Mouse (Mus musculus) macrophage (primary cell): ENCODE data around the gene Ago3. TPM values are rescaled to one million over a fixed set of nuclear protein-coding genes. Genes with fewer than 3 reads are reported as not detected.

Source experiments
- H3K27ac ChIP-seq: fragments of 350-480 bp; formaldehyde crosslinking; 2 replicates; pipeline ENCODE4 v1.9.0; 2021
- H3K36me3 ChIP-seq: fragments of 350-480 bp; formaldehyde crosslinking; 2 replicates; pipeline ENCODE4 v1.9.0; 2021; ENCODE audit errors: inconsistent target
- H3K4me3 ChIP-seq: fragments of 350-480 bp; formaldehyde crosslinking; 2 replicates; pipeline ENCODE4 v1.9.0; 2021; ENCODE audit errors: inconsistent target
- H3K79me2 ChIP-seq: fragments of 350-480 bp; formaldehyde crosslinking; 2 replicates; pipeline ENCODE4 v1.9.0; 2021; ENCODE audit errors: inconsistent target
- WGBS: methylation state at CpG from one replicate; pipeline ENCODE4 v1.1.7; 2026; ENCODE audit warnings: inconsistent platforms; ENCODE audit not compliant: missing documents; 5-methylcytosine and 5-hydroxymethylcytosine counted together
- polyA plus RNA-seq: library from polyadenylated mRNA; stranded (reverse); fragments of 250-400 nt; gene quantifications from 3 replicates; pipeline ENCODE4 v1.2.4, GENCODE M21; 2018; ENCODE audit warnings: inconsistent platforms

The Ago3 gene
- polyA plus RNA-seq, 1 experiment from 2014 or later, result 9.3 TPM

DNA sequence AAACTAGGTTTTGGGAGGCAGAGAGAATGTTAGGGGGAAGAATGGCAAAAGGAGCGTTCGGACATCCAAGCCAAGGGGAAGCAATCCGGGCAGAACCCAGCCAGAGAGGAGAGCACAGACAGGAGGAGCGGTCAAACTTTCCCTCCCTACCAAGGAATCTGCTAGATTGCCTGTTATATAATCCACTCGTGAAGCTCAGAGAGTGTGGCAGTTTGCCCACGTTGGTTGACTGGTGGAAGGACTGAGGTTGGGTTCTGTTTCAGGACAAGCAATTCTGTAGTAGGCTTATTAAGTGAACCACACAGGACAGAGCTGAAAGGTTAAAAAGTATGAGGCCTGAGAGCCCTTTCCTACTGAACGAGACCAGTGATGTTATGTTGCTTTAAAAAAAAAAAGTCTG, 17.8 kb upstream of the Ago3 start:
- peaks cover 34% of the 10 kb centered on the region for H3K36me3 ChIP-seq

DNA sequence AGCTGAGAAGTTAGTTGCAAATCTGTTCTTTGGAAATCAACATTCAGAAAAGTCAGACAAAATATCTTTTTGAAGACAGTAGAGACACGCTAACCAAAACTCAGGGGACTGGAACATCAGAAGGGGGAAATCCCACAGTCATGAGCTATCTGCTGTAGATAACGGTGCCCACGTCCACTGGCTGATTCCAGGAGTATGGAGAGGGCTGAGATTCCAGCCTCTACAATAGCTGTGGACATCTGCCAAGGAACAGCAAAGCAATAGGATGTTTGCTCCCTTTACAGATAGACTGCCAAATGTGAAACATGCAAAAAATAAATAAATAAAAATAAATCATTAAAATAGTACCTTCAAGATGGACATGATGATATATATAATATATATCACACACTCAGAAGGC, 15.2 kb upstream of the Ago3 start:
- no peak overlapping the region for H3K4me3 ChIP-seq
- peaks cover 40% of the 10 kb centered on the region for H3K36me3 ChIP-seq
- no peak overlapping the region for H3K27ac ChIP-seq
- WGBS, result 100% methylated on average over 3 of the region's 3 CpGs
- H3K79me2 ChIP-seq, result no peaks in the 10 kb centered on the region

More for the DNA sequence above, 17.8 kb upstream of the Ago3 start:
- H3K27ac ChIP-seq, result no peak overlapping the region
- H3K79me2 ChIP-seq, result no peaks in the 10 kb centered on the region
- WGBS, result 84% methylated on average over 7 of the region's 7 CpGs
- no peak overlapping the region for H3K4me3 ChIP-seq

DNA sequence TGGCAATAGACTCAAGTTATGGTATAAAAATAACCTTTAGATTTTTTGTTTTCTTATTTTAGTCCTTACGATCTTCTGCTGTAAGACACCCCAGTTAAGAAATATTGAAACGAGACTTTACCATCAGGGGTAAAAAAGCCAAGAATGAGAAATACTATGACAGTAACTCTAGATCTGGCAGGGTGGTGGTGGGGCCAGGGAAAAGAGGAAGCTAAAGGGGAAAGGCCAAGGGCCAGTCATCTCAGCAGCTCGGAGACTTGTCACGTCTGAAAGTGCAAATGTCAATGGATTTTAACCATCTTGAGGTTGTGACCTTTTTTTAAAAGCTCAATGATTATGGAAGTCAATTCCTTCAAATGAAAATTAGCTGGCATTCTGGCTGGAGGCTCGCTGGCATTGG, 8.9 kb upstream of the Ago3 start:
- peak overlapping the region; percentile 73 for H3K27ac ChIP-seq
- peaks cover 16% of the 10 kb centered on the region; the same call in 1 of the 2 replicates for H3K36me3 ChIP-seq
- 32% methylated on average over 5 of the region's 5 CpGs for WGBS
- H3K4me3 ChIP-seq, result no peak overlapping the region
- no peaks in the 10 kb centered on the region for H3K79me2 ChIP-seq

DNA sequence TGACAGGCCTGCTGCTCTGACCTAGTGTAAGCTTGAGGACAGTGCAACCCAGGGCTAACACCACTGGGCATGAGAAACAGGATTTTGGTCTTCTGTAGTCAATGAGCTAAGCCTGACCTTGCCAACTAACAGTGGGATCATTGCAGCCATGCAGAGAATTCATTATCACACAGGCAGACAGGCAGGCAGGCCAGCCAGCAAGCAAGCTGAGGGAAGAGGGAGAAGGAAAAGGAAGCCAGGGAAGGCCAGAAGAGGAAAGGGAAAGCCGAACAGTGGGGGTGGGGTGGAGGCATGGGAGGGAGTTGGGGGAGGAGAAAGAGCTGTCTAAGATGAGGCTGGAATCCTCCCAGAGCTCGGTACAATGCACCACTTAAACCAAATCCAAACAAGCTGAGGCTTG, 6.9 kb upstream of the Ago3 start:
- Histone ChIP-seq H3K79me2 (no peaks in the 10 kb centered on the region; the same call in 1 of the 2 replicates), H3K36me3 (no peaks in the 10 kb centered on the region), H3K4me3 (no peak overlapping the region), H3K27ac (no peak overlapping the region)
- WGBS, result 65% methylated on average over 2 of the region's 2 CpGs

DNA sequence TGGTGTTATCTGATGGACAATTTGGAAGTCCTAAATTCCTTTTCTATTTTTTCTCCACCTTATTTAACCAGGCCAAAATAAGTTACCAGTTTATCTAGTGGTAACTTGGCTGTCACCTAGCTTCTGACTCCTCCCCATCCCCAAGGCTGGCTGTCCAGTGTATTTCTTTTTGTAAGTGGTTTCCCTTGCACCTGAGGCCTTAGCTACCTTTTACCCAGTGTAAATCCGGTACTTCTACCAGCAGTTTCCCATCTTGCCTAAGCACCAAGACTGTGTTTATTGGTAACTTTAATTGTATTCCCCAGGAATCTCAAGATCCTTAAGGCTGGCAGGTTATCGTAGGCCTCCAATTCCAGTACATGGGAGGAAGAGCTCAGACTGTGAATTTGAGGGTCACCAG, 4.7 kb upstream of the Ago3 start:
- 94% methylated on average over 2 of the region's 2 CpGs for WGBS
- H3K4me3 ChIP-seq, result no peak overlapping the region
- H3K27ac ChIP-seq, result no peak overlapping the region
- no peaks in the 10 kb centered on the region for H3K36me3 ChIP-seq
- H3K79me2 ChIP-seq, result peaks cover under 1% of the 10 kb centered on the region; the same call in 1 of the 2 replicates

DNA sequence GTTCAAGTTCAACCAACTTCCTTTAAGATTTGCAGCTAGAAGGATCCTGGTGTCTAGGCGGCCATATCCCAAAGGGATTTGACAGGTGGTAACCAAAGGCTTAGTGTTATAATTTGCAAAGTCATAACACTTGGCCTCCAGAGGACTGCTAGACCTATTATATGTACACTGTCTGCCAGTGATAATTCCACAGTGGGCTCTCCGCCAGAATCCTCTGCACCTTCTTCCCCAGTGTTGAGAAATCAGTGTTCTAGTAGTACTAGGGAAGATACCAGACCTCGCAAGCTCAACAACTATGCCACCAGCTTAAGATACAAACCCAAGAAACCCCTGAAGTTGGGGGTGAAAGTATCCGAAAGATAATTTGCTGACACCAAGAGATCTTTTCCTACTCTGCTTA, 3.8 kb upstream of the Ago3 start:
- Histone ChIP-seq H3K36me3 (no peaks in the 10 kb centered on the region), H3K27ac (no peak overlapping the region), H3K79me2 (peaks cover 10% of the 10 kb centered on the region), H3K4me3 (no peak overlapping the region)
- 93% methylated on average over 4 of the region's 4 CpGs for WGBS

DNA sequence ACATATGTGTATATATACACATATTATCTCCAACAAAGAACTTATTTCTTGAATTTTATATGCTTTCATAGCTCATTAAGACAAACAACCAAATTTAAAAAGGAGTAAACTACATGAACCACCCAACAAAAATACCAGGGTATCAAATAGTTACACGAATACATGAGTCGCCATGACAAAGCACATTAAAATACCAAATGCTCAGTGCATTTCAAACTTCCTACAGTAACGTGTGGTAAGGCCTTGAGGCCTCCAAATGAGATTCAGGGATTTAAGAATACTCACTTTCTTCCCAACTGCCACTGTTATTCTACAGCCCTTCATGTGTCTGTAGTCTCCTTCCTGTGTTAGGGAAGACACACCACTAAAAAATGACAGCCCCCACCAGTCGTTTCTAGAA, 2.4 kb upstream of the Ago3 start:
- 95% methylated on average over 4 of the region's 4 CpGs for WGBS
- H3K36me3 ChIP-seq, result no peaks in the 10 kb centered on the region

DNA sequence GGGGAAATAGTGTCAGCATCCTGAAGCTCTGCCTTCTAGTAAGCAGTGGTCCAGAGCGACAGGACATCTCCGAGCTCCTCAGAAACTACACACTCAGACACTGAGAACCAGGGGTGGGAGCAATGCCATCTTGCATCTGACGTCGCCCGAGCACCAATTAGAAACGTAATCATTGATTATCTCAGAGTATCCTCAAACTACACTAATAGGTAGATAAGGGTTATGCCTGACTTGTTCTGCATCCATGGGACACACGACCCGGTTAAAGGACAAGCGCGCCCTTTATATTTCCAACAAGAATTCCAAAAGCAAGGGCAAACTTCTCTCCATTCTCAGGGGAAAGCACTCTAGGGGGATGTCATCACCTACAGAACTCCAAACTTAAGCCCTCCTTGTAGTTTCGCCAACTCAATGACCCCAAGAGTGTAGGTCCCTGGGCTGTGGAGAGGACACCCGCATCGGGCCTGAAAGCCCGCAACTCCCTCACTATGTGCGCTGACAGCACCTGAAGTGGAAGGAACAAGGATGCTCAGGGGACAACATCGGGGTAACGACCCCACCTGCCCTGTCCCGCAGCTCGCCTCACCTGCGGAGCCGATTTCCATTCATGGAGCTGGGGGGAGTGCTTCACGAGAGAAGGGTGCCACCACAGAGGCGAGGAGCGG, 542 bp downstream of the Ago3 start:
- WGBS, result 1% methylated on average over 24 of the region's 24 CpGs
- peak overlapping the region; percentile 90 for H3K27ac ChIP-seq
- peak overlapping the region; percentile 100 for H3K4me3 ChIP-seq
- H3K36me3 ChIP-seq, result no peaks in the 10 kb centered on the region
- peaks cover 54% of the 10 kb centered on the region for H3K79me2 ChIP-seq

More for the DNA sequence above, 2.4 kb upstream of the Ago3 start:
- Histone ChIP-seq H3K4me3 (no peak overlapping the region), H3K27ac (no peak overlapping the region), H3K79me2 (peaks cover 24% of the 10 kb centered on the region)

DNA sequence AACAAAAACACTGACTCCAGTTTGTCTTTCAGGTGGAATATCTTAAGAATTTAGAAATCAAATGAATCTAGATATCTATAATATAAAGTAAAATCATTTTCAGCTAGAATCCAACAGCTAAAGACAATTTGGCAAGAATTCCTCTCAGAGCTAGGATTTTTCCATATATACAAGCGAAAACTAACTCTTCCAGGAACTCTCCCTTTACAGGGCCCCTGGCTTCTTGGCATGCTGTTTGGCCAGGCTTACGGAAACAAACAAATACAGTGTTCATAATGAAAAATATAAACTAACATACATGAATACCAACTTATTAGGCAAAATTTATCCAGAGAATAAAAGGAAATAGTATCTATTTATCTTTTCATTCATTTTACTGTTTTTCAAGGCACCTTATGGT, 5.5 kb downstream of the Ago3 start:
- Histone ChIP-seq H3K27ac (no peak overlapping the region), H3K4me3 (no peak overlapping the region), H3K36me3 (no peaks in the 10 kb centered on the region), H3K79me2 (peaks cover 100% of the 10 kb centered on the region)
- 100% methylated on average over 2 of the region's 2 CpGs for WGBS

DNA sequence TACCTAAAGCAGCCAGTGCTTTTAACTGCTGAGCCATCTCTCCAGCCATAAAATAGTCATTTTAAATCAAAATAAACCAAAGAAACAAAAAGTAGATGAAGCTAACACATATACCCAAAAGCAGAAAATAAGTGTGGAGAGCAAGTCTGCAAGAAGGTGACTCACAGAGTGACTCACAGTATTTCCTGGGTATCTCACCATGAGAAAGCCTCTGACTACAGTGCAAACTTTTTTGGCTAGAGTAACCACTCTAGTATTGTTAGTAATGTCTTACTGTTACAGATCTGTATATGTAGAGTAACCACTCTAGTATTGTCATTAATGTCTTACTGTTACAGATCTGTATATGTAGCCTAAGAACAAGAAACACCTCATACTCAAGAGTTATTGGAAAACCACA, 13.6 kb downstream of the Ago3 start:
- Histone ChIP-seq H3K36me3 (0 out of 2 replicates have a peak, but pooled peaks cover 4% of the 10 kb centered on the region), H3K4me3 (no peak overlapping the region), H3K79me2 (peaks cover 62% of the 10 kb centered on the region), H3K27ac (peak overlapping the region; percentile 7; the same call in 1 of the 2 replicates)

DNA sequence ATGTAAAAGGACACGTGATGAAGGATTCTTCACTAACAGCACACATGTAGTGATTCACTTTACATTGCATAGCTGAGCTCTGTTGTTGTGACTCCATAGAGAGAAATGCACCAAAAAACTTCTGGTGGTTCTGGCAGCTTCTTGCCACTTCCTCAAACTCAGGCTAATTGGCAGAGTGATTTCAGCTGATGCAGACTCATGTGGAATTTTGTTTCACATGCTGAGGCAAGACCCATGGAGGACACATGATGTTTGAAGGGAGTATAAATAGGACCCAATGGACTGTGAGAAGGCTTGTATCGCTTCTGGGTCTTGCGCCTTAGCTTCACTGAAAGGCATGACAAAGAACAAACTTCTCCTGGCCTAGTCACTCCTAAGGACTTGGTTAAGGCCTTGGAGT, 16.8 kb downstream of the Ago3 start:
- H3K36me3 ChIP-seq, result 0 out of 2 replicates have a peak, but pooled peaks cover 4% of the 10 kb centered on the region
- peak overlapping the region; percentile 76 for H3K27ac ChIP-seq
- 58% methylated on average over 3 of the region's 3 CpGs for WGBS
- H3K4me3 ChIP-seq, result no peak overlapping the region
- H3K79me2 ChIP-seq, result peaks cover 59% of the 10 kb centered on the region

DNA sequence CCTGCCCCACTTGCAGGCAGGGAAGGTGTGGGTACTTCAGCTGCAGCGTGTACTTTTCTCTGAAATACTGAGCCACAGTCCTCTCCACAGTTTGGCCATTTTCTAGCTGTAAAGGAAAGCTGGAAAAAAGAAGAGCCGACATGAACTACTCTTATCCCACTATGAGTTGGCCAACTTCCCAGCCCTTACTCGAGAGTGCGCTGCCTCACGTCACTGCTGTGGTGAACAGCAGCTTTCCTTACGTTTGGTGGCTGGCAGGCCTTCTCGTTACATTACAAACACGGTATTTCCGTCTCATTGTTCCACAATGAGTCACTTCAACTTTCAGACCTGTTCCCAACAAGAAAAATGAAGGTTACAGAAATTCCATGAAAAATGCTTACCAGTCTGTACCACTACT, 57.9 kb downstream of the Ago3 start:
- Histone ChIP-seq H3K27ac (no peak overlapping the region), H3K4me3 (no peak overlapping the region), H3K36me3 (peaks cover 36% of the 10 kb centered on the region), H3K79me2 (no peaks in the 10 kb centered on the region)
- 93% methylated on average over 9 of the region's 9 CpGs for WGBS

DNA sequence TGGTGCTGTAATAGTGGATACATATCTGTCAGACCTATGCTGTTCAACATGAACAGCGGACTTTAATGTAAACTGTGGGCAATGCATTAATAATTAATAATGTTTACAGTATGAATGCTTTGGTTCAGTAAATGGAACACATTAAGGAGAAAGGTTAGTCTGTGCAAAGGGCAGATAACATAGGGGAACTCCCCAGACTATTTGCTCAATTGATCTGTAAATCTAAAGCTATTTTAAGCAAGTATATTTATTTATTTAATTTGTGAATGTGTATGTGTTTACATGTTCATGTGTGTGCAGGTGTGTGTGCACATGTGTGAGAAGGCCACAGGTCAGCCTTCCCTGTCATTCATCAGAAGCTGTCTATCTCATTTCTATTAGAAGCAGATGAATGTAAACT, 69.3 kb downstream of the Ago3 start:
- H3K79me2 ChIP-seq, result no peaks in the 10 kb centered on the region
- no peak overlapping the region for H3K4me3 ChIP-seq
- peaks cover 64% of the 10 kb centered on the region; the same call in 1 of the 2 replicates for H3K36me3 ChIP-seq
- 100% methylated on average over 1 of the region's 1 CpGs for WGBS
- H3K27ac ChIP-seq, result no peak overlapping the region

DNA sequence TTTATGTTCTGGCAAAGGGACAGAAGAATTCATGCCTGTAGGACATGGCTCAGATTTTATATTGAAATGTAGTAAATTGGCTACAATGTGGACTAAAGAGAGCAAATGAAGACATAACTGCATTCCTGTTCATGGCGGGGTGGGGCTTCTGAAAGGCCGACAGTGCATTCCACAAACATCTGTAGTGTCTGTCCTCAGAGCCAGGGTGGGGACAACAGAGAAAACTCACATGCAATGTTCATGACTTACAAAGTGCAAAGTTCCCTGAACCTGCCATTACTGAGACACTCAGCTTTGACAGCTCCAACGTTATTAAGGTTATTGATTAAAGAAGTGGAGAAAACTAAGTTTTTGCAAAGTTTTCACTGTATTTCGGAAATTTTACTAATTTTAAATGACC, 85.9 kb downstream of the Ago3 start:
- Histone ChIP-seq H3K4me3 (no peak overlapping the region), H3K79me2 (no peaks in the 10 kb centered on the region), H3K27ac (no peak overlapping the region), H3K36me3 (peaks cover 56% of the 10 kb centered on the region)
- 98% methylated on average over 4 of the region's 4 CpGs for WGBS

DNA sequence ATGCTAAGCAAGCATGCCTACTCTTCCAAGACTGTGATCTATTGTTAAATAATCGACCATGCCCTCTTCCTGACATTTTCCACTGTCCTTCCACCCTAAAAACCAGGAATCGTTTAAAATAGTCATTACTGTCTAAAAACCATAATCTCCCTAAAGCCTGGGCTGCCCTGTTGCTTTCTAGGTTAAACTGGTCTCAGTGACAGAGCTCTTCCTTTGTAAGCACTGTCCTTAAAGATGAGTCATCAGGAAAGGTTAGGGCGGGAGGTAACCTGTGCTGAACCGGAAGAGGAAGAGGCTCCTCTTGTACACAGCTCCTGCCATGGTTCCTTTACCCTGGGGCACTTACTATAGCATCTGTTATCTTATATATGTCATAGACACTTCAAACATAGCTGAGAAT, 89.9 kb downstream of the Ago3 start:
- H3K4me3 ChIP-seq, result no peak overlapping the region
- H3K36me3 ChIP-seq, result peaks cover 39% of the 10 kb centered on the region
- no peak overlapping the region for H3K27ac ChIP-seq
- H3K79me2 ChIP-seq, result no peaks in the 10 kb centered on the region
- 54% methylated on average over 4 of the region's 4 CpGs for WGBS

DNA sequence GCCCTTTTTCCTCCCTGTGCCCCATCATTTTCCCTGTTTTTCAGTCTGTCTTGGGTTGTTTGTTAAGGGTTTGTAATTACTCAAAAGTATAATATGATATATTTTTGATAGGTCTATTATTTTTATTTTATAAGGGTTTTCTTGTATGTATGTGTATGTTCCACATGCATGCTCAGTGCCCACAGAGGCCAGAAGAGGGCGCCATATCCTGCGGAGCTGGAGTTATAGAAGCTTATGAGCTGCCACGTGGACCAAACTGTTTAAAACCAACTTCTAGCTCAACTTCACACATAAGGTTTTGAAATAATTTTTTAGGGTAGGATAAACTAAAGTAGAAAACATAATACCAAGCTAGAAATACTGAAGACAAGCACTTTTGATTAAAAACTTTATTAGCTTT, 97.0 kb downstream of the Ago3 start:
- Histone ChIP-seq H3K27ac (no peak overlapping the region), H3K79me2 (no peaks in the 10 kb centered on the region), H3K36me3 (peaks cover 24% of the 10 kb centered on the region; the same call in 1 of the 2 replicates), H3K4me3 (no peak overlapping the region)
- WGBS, result 82% methylated on average over 3 of the region's 3 CpGs
